ENCODE assay signal across 15 mouse cellular contexts in the genomic region with DNA sequence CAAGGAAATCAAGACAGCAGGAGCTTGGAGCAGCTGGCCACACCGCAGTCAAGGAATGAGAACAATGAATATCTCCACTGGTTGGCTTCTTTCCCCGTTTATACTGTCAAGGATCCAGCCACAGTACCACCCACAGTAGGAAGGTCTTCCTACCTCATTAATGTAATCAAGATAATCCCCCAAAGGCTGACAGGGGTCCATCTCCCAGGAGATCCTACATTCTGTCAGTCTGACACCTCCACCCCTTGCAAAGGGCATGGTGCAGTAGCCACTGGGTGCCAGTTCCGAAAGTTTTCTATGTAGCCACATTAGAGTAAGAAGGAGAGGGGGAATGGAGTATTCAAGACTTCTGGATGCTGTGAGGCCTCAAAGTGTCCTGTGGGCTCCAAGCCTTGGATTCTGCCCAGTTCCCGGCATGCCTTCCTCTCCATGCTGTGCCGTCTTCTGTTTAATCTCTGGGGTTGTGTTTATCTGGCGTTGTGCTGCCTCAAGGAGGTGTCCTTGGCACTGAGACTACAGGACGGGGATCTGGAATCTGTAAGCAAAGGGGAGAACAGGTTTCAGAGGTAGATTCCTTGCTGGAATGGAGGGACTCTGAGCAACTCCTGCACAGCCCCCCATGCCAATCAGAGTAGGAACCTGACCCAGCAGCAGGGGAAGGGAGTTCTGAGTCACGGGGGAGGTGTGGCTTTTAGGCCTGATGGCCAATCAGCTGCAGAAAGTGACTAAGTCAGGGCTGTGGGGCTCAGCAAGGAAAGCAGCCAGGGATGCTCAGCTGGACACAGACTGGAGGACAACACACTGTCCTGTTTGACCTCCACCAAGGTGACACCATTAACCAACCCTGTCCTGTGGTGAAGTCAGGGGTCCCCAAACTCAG.
A peak's percentile ranks its signal among the peaks of the same experiment; 100 is the strongest.
DNase-seq lines count a peak whose midpoint lies in the region; ATAC-seq and TF ChIP-seq lines count a peak whose summit lies in the region.
"Had no signal": no experiment of that assay in that cellular context is flagged by ENCODE, and none has a peak within 500 bp of the region (broad histone marks: within the 10 kb centered on the region; RNA-seq: fewer than 3 reads in every experiment).

No protein-coding gene starts in this region.

- H3K9me3 ChIP-seq in intestine, embryonic 15.5 days, result no peaks in the 10 kb centered on the region
- H3K9me3 ChIP-seq in intestine, postnatal 0 days (ENCODE audit: control insufficient read depth), result no peaks in the 10 kb centered on the region
- no peaks in the 10 kb centered on the region for H3K9me3 ChIP-seq in hindbrain, embryonic 14.5 days (ENCODE audit: control insufficient read depth, low read length)
- H3K9me3 ChIP-seq in kidney, embryonic 16.5 days (ENCODE audit: low read length), result no peaks in the 10 kb centered on the region
- H3K9me3 ChIP-seq: forebrain, embryonic 15.5 days; hindbrain, embryonic 12.5 days; kidney, embryonic 15.5 days; limb, embryonic 15.5 days; lung, embryonic 15.5 days; midbrain, embryonic 13.5 days; neural tube, embryonic 12.5 days had no signal

- WGBS in intestine, embryonic 15.5 days, result 36% methylated on average over 8 of the region's 8 CpGs
- 28% methylated on average over 8 of the region's 8 CpGs for WGBS in intestine, postnatal 0 days
- 47% methylated on average over 8 of the region's 8 CpGs for WGBS in hindbrain, embryonic 14.5 days
- WGBS in kidney, embryonic 16.5 days, result 61% methylated on average over 8 of the region's 8 CpGs

- no peaks in the 10 kb centered on the region for H3K27me3 ChIP-seq in intestine, embryonic 15.5 days (replicated peaks)
- no peaks in the 10 kb centered on the region for H3K27me3 ChIP-seq in intestine, postnatal 0 days (replicated peaks; ENCODE audit: control insufficient read depth, insufficient read depth, low read length)
- H3K27me3 ChIP-seq in hindbrain, embryonic 14.5 days (ENCODE audit: control insufficient read depth, insufficient read depth, low read length), result no peaks in the 10 kb centered on the region
- no peaks in the 10 kb centered on the region for H3K27me3 ChIP-seq in kidney, embryonic 16.5 days (ENCODE audit: insufficient read depth, low read length)
- H3K27me3 ChIP-seq: forebrain, embryonic 15.5 days; hindbrain, embryonic 12.5 days; kidney, embryonic 15.5 days; limb, embryonic 15.5 days; lung, embryonic 15.5 days; midbrain, embryonic 13.5 days; neural tube, embryonic 12.5 days had no signal

- intact Hi-C loops in gastrocnemius, adult 2 months (cut with DNase I), result loop anchor here (10.0 kb wide), 1 partner anchor 352 kb away; no protein-coding TSS in a partner anchor

- H3K36me3 ChIP-seq in intestine, embryonic 15.5 days, result no peaks in the 10 kb centered on the region
- H3K36me3 ChIP-seq in intestine, postnatal 0 days (ENCODE audit: control insufficient read depth, insufficient read depth), result no peaks in the 10 kb centered on the region
- H3K36me3 ChIP-seq in hindbrain, embryonic 14.5 days (replicated peaks; ENCODE audit: control insufficient read depth, insufficient read depth), result no peaks in the 10 kb centered on the region
- no peaks in the 10 kb centered on the region for H3K36me3 ChIP-seq in kidney, embryonic 16.5 days (ENCODE audit: insufficient read depth, low read length)
- H3K36me3 ChIP-seq: forebrain, embryonic 15.5 days; hindbrain, embryonic 12.5 days; kidney, embryonic 15.5 days; limb, embryonic 15.5 days; lung, embryonic 15.5 days; midbrain, embryonic 13.5 days; neural tube, embryonic 12.5 days had no signal

- no peak overlapping the region for H3K27ac ChIP-seq in intestine, embryonic 15.5 days
- H3K27ac ChIP-seq in intestine, postnatal 0 days (ENCODE audit: low read depth, low read length), result no peak overlapping the region
- no peak overlapping the region for H3K27ac ChIP-seq in gastrocnemius, adult 2 months
- H3K27ac ChIP-seq in hindbrain, embryonic 14.5 days, result no peak overlapping the region
- H3K27ac ChIP-seq in kidney, embryonic 16.5 days (ENCODE audit: low read length), result no peak overlapping the region
- H3K27ac ChIP-seq: forebrain, embryonic 15.5 days; hindbrain, embryonic 12.5 days; kidney, embryonic 15.5 days; limb, embryonic 15.5 days; lung, embryonic 15.5 days; midbrain, embryonic 13.5 days; neural tube, embryonic 12.5 days had no signal

- no peak for TF ChIP-seq CTCF in intestine, postnatal 0 days (IDR thresholded peaks at IDR 0.05; ENCODE audit: low read depth)
- no peak for TF ChIP-seq CTCF in gastrocnemius, adult 2 months (IDR thresholded peaks at IDR 0.05)

- no peaks in the 10 kb centered on the region for H3K4me1 ChIP-seq in intestine, embryonic 15.5 days (replicated peaks)
- no peaks in the 10 kb centered on the region for H3K4me1 ChIP-seq in intestine, postnatal 0 days (replicated peaks; ENCODE audit: control insufficient read depth, insufficient read depth, low read length)
- peaks cover 4% of the 10 kb centered on the region; the same call in 1 of the 2 replicates for H3K4me1 ChIP-seq in hindbrain, embryonic 14.5 days (replicated peaks; ENCODE audit: control insufficient read depth, insufficient read depth, low read length)
- no peaks in the 10 kb centered on the region for H3K4me1 ChIP-seq in kidney, embryonic 16.5 days (ENCODE audit: insufficient read depth, low read length)
- H3K4me1 ChIP-seq: limb, embryonic 15.5 days; neural tube, embryonic 12.5 days had no signal

- DNase-seq in adrenal gland, adult 2 months, result peak; percentile 66
- peak; percentile 77 for DNase-seq in brain, adult 2 months (ENCODE audit: low read depth, low spot score)
- peak; percentile 68 to 74 for DNase-seq in cerebellum, postnatal 25 days
- no peak for DNase-seq in gastrocnemius, adult 2 months
- no peak for DNase-seq in hindbrain, embryonic 14.5 days (ENCODE audit: low spot score)

- H3K4me3 ChIP-seq in intestine, embryonic 15.5 days (replicated peaks), result no peak overlapping the region
- H3K4me3 ChIP-seq in intestine, postnatal 0 days (ENCODE audit: low read depth, low read length), result no peak overlapping the region
- no peak overlapping the region for H3K4me3 ChIP-seq in gastrocnemius, adult 2 months
- H3K4me3 ChIP-seq in hindbrain, embryonic 14.5 days (replicated peaks; ENCODE audit: low read length), result no peak overlapping the region
- no peak overlapping the region for H3K4me3 ChIP-seq in kidney, embryonic 16.5 days (ENCODE audit: low read length)
- H3K4me3 ChIP-seq: forebrain, embryonic 15.5 days; hindbrain, embryonic 12.5 days; kidney, embryonic 15.5 days; limb, embryonic 15.5 days; lung, embryonic 15.5 days; midbrain, embryonic 13.5 days; neural tube, embryonic 12.5 days had no signal

- peak; percentile 39; the same call in 1 of the 2 replicates for ATAC-seq in intestine, embryonic 15.5 days
- no peak for ATAC-seq in intestine, postnatal 0 days
- no peak for ATAC-seq in hindbrain, embryonic 14.5 days (ENCODE audit: low FRiP score)
- no peak for ATAC-seq in kidney, embryonic 16.5 days (ENCODE audit: low FRiP score, low TSS enrichment)
- ATAC-seq: forebrain, embryonic 15.5 days; midbrain, embryonic 13.5 days had no signal

- no peak overlapping the region for H3K4me2 ChIP-seq in intestine, embryonic 15.5 days (replicated peaks)
- H3K4me2 ChIP-seq in intestine, postnatal 0 days (replicated peaks; ENCODE audit: low read depth), result no peak overlapping the region
- H3K4me2 ChIP-seq in hindbrain, embryonic 14.5 days (replicated peaks), result no peak overlapping the region
- no peak overlapping the region for H3K4me2 ChIP-seq in kidney, embryonic 16.5 days (replicated peaks; ENCODE audit: low read depth, low read length)
- H3K4me2 ChIP-seq: forebrain, embryonic 15.5 days; hindbrain, embryonic 12.5 days; kidney, embryonic 15.5 days; limb, embryonic 15.5 days; lung, embryonic 15.5 days; midbrain, embryonic 13.5 days; neural tube, embryonic 12.5 days had no signal

- H3K9ac ChIP-seq in intestine, embryonic 15.5 days, result no peak overlapping the region
- no peak overlapping the region for H3K9ac ChIP-seq in intestine, postnatal 0 days (ENCODE audit: low read depth, low read length)
- H3K9ac ChIP-seq in hindbrain, embryonic 14.5 days, result no peak overlapping the region
- no peak overlapping the region for H3K9ac ChIP-seq in kidney, embryonic 16.5 days (replicated peaks; ENCODE audit: low read length)
- H3K9ac ChIP-seq: forebrain, embryonic 15.5 days; hindbrain, embryonic 12.5 days; kidney, embryonic 15.5 days; limb, embryonic 15.5 days; lung, embryonic 15.5 days; midbrain, embryonic 13.5 days; neural tube, embryonic 12.5 days had no signal

Comparison
In these comparisons a context has a peak if more than half of its experiments do, and no peak if none do; other contexts are left out.
1. DNase-seq: peak in adrenal gland, adult 2 months (single experiment), brain, adult 2 months (single experiment) and cerebellum, postnatal 25 days (2 of 2); none in gastrocnemius, adult 2 months (single experiment) and hindbrain, embryonic 14.5 days (single experiment).